8 mouse cellular contexts compared by ENCODE assay signal in the genomic region with DNA sequence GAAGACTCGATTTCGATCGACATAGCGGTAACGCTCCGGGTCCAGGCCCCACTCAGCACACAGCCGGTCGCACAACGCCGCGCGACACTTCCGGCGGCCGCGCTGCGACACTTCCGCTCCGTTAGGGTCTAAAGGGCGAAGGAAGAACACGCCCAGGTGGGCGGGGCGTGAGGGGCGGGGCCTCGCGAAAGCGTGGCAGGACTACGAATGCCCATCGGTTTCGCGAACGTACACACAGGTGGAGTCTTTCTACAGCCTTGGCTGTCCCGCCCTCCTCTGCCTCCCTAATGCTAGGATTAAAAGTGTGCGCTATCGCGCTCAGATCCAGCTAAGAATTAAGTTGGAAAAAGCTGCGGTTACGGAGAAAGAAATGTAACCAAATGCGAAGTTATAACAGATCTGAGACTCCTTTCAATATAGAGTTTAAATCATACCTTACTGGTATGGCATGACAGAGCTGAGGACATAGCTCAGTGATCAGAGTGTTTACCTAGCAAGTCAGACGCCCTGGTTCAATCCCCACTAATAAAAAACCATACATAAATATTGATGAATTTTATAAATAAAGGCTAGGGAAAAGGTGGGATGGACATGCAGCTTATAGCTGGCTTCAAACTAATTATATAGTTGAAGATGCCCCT. TPM values are rescaled to one million over a fixed set of nuclear protein-coding genes. Genes with fewer than 3 reads are reported as not detected.
DNase-seq lines count a peak whose midpoint lies in the region; ATAC-seq and TF ChIP-seq lines count a peak whose summit lies in the region.

Gene Smu1, minus strand, starts transcription at position 144 of the 641 bp plus-strand sequence.

- peak within 1 kb of the TSS; percentile 97 for H3K4me3 ChIP-seq in hindbrain, embryonic 14.5 days (replicated peaks; ENCODE audit: low read length)

- peak within 1 kb of the TSS; percentile 72 for H3K27ac ChIP-seq in hindbrain, embryonic 14.5 days

- no peak for TF ChIP-seq CTCF in Patski (IDR thresholded peaks at IDR 0.05)

- H3K4me1 ChIP-seq in hindbrain, embryonic 14.5 days (replicated peaks; ENCODE audit: control insufficient read depth, insufficient read depth, low read length) = no peaks in the 10 kb centered on the region

- in situ Hi-C loops in Patski (cut with MboI; ENCODE audit: low pct_unique_long_range_greater_than_20kb) = no loop called here

- peak within 1 kb of the TSS; percentile 90 for H3K4me2 ChIP-seq in hindbrain, embryonic 14.5 days (replicated peaks)

- peaks cover 21% of the 10 kb centered on the region for H3K36me3 ChIP-seq in hindbrain, embryonic 14.5 days (replicated peaks; ENCODE audit: control insufficient read depth, insufficient read depth)

- ATAC-seq in Patski = peak; percentile 93
- peak; percentile 99 for ATAC-seq in hindbrain, embryonic 14.5 days (ENCODE audit: low FRiP score)

- WGBS in hindbrain, embryonic 14.5 days = under 1% methylated on average over 40 of the region's 40 CpGs

- CTCF ChIA-PET in Patski (lab: Charles Lee) = interaction anchor here (0.8 to 1.4 kb wide), 3 partner anchors 12 to 28 kb away, joined by 3 read pairs; no protein-coding TSS in a partner anchor

- POLR2A ChIA-PET in Patski (lab: Charles Lee) = no interaction called here

- DNase-seq in Patski (ENCODE audit: low read depth, low spot score) = peak; percentile 59
- peak; percentile 98 to 99 for DNase-seq in cerebellum, postnatal 14 days
- peak; percentile 93 to 94 for DNase-seq in frontal cortex, postnatal 25 days (ENCODE audit: low spot score in 2 of 2)
- DNase-seq in hindbrain, embryonic 14.5 days (ENCODE audit: low spot score) = peak; percentile 99
- DNase-seq in layer of hippocampus, postnatal 36 days = peak; percentile 96 to 98
- peak; percentile 98 for DNase-seq in lung, postnatal 36 days
- DNase-seq in retina, postnatal 1 day = peak; percentile 98
- DNase-seq in urinary bladder, adult 18-20 months (ENCODE audit: low spot score in 2 of 2) = peak; percentile 94 to 95

- H3K27me3 ChIP-seq in Patski = peaks cover 3% of the 10 kb centered on the region
- H3K27me3 ChIP-seq in hindbrain, embryonic 14.5 days (ENCODE audit: control insufficient read depth, insufficient read depth, low read length) = 0 out of 2 replicates have a peak, but pooled peaks cover 5% of the 10 kb centered on the region

- peak within 1 kb of the TSS; percentile 86 for H3K9ac ChIP-seq in hindbrain, embryonic 14.5 days

- H3K9me3 ChIP-seq in hindbrain, embryonic 14.5 days (ENCODE audit: control insufficient read depth, low read length) = no peaks in the 10 kb centered on the region

RNA-seq across cellular contexts. Expression of gene Smu1, which starts in this region (rescaled TPM):
- 56.5 TPM for polyA plus RNA-seq in Patski (2021)
- 120 and 122 TPM in 2 replicates for polyA plus RNA-seq in hindbrain, embryonic 14.5 days (2014; fragmentation: Nextera tagmentation; extraction: Ambion mirVana)
- 10 to 100 TPM; 51.4 to 55.3 TPM for total RNA-seq in layer of hippocampus, postnatal 36 days (2021)

Comparison
In these comparisons a context has a peak if more than half of its experiments do, and no peak if none do; other contexts are left out.
1. Peak in every context shown above with its lines: DNase-seq, ATAC-seq, H3K4me3 ChIP-seq and H3K27ac ChIP-seq.